Comparison of ENCODE assay signal across 19 mouse cellular contexts in the genomic region with DNA sequence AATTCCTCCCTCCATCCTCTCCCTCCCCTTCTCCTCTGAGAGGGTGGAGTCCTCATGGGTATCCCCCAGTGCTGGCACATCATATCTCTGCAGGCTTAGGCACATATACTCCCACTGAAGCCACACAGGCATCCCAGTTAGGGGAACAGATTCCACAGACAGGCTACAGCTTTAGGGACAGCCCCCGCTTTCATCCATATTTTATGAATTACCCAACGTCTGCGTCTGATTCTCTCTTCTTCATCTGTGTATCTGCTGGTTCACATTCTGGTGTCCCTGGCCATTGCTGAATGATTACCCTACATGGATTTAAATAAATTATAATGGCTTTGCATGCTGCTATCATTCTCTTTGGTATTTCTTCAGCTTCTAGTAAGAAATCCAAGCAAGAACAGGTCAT.
"Had no signal": no experiment of that assay in that cellular context is flagged by ENCODE, and none has a peak within 500 bp of the region (broad histone marks: within the 10 kb centered on the region; RNA-seq: fewer than 3 reads in every experiment).

No protein-coding gene starts in this region.

- H3K9me3 ChIP-seq: midbrain, embryonic 10.5 days; midbrain, embryonic 12.5 days; neural tube, embryonic 13.5 days; neural tube, embryonic 15.5 days had no signal

- H3K9ac ChIP-seq: lung, embryonic 14.5 days; midbrain, embryonic 12.5 days; neural tube, embryonic 13.5 days; neural tube, embryonic 15.5 days had no signal

- H3K27me3 ChIP-seq: midbrain, embryonic 12.5 days; neural tube, embryonic 13.5 days; neural tube, embryonic 15.5 days had no signal

- H3K4me2 ChIP-seq: lung, embryonic 14.5 days; midbrain, embryonic 12.5 days; neural tube, embryonic 13.5 days; neural tube, embryonic 15.5 days had no signal

- DNase-seq: lung, adult 18-20 months; lung, embryonic 14.5 days; lung, postnatal 10 days; lung, postnatal 4 days; midbrain, embryonic 14.5 days; retina, postnatal 1 day; right cerebral cortex, adult 18-20 months; right cerebral cortex, postnatal 25 days; right cerebral cortex, postnatal 4 days; spleen, adult 18-20 months; thymus, adult 18-20 months; thymus, postnatal 14 days; thymus, postnatal 36 days had no signal

- H3K36me3 ChIP-seq: midbrain, embryonic 10.5 days; midbrain, embryonic 12.5 days; neural tube, embryonic 13.5 days; neural tube, embryonic 15.5 days had no signal

- H3K4me3 ChIP-seq: midbrain, embryonic 10.5 days; midbrain, embryonic 12.5 days; myocyte; neural tube, embryonic 13.5 days; neural tube, embryonic 15.5 days had no signal

- ATAC-seq: midbrain, embryonic 16.5 days had no signal

- H3K4me1 ChIP-seq: neural tube, embryonic 15.5 days had no signal

- H3K27ac ChIP-seq: midbrain, embryonic 10.5 days; midbrain, embryonic 12.5 days; neural tube, embryonic 13.5 days; neural tube, embryonic 15.5 days had no signal
